Mouse (Mus musculus): ENCODE results near the gene Cfap61. TPM values are rescaled to one million over a fixed set of nuclear protein-coding genes. Genes with fewer than 3 reads are reported as not detected.

The Cfap61 gene
- total RNA-seq, 2 experiments from 2014 or later: 0.95 to 1.2 TPM

DNA sequence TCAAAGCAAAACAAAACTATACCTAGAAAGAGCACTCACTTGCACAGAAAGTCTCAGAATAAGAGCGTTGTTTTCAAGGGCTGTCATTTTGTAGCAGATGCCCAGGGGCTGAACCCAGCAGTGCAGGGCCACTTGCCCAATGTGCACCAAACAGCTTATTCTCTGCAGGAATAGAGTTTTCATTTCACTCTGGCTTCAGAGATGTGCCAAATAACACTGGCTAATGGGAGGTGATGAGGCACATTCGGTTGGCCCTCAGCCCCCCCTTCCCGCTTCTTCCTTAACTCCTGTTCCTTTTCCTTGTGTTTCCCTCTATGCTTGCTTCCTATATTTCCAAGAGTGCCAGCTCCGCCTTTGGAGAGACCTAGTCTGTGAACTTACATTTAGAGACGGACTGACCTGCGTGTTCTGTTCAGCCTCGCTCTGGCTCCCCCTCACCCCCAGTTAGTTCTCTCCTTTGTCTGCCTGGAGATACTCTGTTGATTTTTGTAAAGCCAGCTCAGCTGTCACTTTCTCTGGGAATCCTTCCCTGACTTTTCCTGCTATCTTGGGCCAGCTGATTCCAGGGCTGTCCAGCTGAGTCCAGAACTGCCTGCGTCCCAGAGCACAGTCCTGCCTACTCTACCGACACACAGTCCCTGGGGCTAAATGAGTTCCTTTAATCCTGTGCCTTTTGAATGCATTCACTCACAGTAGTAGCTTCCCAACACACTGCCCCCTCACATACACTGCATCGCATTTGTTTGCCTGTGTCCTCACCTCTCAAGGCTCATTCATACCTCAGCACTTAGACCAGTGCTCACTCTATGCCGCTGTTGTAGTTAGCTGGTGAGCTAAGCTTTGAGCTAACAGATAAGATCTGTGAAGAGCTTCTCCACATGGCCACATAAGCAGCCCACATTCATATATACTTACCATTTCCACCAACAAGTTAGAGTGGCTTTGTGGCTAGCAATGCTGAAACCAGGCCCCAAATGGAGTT lies 128.8 kb downstream of the Cfap61 start:
- no peak for DNase-seq (ENCODE audit: low spot score)
- intact Hi-C loops (cut with DNase I): no loop called here

DNA sequence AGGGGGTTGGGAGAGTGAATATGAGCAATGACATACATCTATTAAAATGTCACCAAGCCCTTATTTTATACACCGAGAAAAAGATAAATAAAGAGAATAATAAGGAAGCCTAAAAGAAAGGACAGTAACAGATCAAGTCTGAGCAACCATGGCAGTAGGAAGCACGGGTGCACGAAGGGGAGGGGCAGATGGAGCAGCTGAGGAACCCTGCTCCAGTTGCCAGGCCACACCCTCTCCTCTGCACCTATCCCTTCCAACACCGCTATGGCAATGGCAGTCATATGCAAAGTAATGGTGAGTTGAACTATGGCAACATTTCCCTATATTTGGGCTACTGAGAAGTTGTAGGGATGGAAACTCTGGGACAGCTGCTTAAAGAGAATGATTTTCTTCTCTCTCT lies 132.8 kb downstream of the Cfap61 start:
- intact Hi-C loops (cut with DNase I): no loop called here
- no peak for DNase-seq (ENCODE audit: low spot score)

DNA sequence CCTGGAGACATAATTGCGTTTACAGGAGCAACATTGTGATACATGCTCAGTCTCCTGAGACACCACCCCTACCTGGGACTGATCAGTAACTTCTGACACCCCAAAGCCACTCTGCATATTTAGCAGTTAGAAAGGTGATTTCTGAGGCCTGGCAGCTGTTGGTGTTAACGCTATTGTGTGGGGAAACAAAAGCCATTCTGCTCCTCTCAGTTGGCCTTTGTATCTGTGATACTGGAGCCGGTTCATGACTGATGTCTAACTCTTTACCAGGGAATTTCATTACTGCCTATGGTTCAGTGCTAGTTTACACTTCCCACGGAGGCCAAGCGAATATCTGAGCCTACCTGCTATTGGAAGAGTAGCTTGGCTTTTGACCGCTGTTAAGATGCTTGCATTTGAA lies 138.7 kb downstream of the Cfap61 start:
- intact Hi-C loops (cut with DNase I): no loop called here
- no peak for DNase-seq (ENCODE audit: low spot score)

DNA sequence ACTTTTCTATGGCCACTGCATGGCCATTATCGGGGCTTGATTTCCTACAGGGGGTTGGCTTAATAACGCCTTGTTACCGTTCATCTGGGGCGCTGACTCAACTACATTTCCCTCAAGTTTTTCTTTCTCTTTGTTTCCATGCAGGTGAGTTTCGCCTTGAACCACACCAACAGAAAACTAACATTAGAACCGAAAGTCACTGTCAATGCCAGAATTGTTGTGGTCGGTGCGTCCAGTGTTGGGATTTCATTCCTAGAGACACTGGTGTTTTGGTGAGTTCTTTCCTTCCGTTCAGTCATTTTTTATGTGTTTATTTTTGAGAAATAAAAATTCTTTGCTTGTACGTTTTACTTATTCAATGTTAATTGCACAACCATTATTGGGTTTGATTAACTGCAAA lies 142.5 kb downstream of the Cfap61 start:
- DNase-seq (ENCODE audit: low spot score): no peak
- intact Hi-C loops (cut with DNase I): no loop called here

DNA sequence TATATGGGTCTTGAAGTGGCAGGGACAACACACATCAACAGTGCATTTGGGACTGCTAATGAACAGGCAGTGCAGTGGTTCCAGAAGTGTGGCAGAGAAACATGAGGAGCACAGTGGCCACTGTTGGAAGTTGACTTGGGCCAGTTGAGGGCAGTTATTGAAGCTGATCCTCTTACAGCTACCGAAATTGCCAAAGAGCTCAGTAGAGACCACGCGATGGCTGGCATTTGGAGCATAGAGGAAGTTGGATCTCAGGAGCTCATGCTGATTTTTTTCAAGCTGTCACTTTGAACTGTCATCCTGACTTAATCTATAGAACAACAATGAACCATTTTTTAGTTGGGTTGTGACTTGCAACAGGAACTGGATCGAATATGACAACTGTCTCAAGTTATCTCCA lies 145.7 kb downstream of the Cfap61 start:
- intact Hi-C loops (cut with DNase I): no loop called here
- DNase-seq (ENCODE audit: low spot score): no peak

DNA sequence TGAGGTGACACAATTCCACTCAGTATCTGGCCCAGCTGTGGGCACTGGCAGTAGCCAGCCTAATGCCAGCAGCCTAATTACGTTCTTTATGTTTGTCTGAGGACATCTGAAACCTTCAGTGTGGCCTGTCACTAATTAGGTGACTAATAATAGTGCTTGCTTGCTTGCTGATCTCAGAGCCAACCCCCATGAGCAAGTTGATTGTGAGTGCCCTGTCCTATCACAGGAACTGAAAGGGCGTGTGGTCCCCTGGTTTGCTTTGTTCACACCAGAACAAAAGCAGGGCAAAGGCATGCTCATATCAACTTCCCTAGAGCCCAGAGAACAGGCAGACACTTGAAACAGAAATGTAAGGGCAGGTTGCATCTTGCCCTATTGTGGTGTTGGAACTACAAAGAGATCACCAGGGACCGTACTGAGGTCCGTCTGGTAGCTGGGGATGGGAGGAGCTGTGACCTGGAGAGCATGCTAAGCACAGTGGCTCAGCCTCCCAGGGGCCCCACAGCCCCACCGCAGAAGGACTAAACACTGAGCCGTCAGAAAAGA lies 148.8 kb downstream of the Cfap61 start:
- DNase-seq (ENCODE audit: low spot score): no peak
- intact Hi-C loops (cut with DNase I): no loop called here

DNA sequence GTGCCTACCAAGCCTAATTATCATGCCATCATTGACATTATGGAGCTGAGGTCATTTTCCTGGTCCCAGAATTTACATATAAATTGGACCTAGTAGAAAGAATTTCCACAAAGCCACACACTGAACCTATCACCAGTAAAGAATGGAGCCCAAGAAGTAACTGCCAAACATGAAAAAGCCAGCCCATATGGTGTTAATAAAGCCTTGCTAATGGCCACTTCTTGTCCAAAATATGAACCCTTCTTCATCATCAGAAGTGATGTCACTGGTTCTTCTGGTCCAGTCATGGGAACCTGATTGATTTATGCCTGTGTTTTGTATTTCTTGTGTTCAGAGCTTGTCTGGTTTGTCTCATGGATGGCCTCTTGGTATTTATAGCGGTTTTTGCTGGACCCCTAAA lies 152.8 kb downstream of the Cfap61 start:
- DNase-seq (ENCODE audit: low spot score): no peak
- intact Hi-C loops (cut with DNase I): no loop called here

DNA sequence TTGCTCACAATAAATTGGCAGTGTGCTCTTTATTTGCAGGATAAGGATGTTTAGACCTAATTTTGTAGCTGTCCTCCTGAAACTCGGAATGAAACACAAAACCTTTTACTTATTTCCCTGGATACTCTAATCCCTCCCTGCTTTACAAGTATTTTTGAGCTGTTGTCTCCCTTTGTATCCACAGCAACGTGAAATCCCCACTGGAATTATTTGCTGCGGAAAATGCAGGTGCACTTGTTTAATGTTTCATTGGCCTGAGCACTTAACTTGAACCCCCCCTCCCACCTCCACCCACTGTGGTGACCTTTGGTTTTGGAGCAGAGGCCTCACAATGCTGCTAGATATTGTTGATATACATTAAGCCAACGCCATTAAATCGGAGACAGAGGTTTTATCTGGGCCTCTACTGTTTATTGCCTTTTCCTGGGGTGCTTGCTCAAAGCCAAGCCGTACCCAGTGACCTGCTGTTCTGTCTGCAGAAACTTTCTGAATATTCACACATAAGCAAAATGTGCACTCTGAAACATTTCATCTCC lies 154.6 kb downstream of the Cfap61 start:
- intact Hi-C loops (cut with DNase I): no loop called here
- no peak for DNase-seq (ENCODE audit: low spot score)

DNA sequence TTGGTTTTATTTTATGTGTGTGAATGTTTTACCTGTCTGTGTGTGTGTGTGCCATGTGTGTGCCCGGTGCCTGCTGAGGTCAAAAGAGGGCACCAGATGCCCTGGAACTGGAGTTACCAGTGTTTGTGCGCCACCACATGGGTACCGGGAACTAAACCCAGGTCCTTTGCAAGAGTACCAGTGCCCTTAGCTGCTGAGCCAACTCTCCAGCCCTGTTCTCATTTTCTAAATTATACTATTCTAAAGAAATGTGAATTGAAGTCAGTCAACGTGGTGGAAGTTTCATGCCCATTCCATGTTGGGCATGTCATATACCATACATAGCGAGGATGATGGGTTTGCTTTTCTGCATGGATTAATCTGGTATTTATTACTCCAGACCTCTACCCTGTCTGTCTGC lies 162.9 kb downstream of the Cfap61 start:
- DNase-seq (ENCODE audit: low spot score): no peak
- intact Hi-C loops (cut with DNase I): no loop called here

DNA sequence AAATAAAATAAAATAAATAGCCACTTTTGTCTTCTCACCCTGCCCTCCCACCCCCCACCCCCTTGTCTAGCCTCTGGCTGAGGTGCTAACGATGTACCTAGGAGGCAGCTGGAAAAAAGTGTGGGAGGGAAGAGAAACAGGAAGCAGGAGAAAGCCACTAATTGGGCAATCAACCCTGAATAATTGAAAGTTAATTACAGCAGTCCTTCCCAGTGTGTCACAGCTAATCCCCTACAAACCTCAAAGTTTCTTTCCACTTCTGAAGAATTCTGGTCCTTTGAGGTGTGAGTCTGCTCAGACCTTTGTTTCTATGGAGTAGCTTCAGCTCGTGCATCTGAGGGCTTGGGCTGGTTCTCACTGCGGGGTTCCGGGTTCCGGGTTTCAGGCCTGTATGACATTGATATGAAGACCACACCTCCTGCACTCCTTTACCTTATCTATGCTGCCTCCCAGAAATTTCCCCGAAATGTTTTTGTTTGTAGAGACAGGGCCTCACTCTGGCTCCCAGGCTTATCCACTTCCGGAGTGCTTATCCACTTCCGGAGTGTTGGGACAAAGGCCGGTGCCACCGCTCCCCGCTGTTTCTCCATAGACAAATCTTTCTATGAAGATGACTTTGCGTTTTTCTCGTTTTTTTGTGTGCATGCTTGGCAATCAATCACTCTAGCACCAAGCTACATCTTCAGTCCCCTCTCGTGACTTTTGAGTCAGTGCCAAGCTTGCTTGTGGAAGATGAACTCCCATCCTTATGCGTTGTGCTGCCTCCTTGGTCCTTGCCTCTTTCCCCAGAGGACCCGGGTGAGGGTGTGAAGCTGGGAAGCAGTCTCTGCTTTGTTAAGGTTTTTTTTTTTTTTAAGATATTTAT lies 164.5 kb downstream of the Cfap61 start:
- no peak for DNase-seq (ENCODE audit: low spot score)
- intact Hi-C loops (cut with DNase I): no loop called here

DNA sequence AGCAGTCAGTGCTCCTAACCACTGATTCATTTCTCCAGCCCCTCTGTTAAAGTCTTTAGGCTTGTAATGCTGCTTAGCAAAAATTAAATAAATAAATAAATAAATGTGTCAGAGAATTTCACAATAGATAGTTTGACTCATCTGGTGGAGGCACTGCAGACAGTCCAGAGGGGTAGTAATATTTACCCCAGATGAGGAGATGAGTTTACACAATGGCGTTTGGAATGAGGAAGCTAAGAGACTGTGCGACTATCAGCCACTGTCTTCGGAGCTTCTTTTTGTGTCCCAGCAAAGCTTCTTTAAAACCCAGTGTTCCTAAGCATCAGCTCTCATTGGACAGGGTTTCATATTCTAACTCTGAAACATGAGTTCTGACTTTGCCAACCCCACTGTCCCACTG lies 165.3 kb downstream of the Cfap61 start:
- no peak for DNase-seq (ENCODE audit: low spot score)

DNA sequence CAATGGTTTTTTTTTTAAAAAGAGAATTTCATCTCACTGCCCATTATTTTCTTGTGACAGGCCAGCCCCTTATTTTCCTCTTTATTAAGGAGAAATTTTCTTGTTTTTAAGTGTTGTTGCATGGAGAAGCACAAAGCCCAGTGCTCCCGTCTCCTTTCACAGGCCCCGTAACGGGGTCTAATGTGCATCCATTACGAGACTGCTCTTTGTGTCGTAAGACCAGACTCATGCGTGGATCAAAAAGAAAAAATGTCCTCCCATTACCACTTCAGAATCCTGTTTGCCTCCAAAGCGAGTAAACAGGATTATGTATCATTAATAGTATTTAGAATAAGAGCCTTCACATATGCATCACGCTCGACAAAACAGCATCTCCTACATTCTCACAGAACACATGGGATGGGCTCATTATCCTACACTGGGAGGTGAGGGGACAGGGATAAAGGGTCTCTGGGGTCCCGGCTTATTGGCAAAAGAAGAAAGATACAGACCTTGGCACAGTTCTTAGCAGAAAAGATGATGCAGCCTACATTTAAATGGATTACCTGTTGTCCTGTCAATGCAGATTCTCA lies 166.0 kb downstream of the Cfap61 start:
- no peak for DNase-seq (ENCODE audit: low spot score)
- intact Hi-C loops (cut with DNase I): no loop called here

More for the DNA sequence above, 165.3 kb downstream of the Cfap61 start:
- intact Hi-C loops (cut with DNase I): no loop called here

DNA sequence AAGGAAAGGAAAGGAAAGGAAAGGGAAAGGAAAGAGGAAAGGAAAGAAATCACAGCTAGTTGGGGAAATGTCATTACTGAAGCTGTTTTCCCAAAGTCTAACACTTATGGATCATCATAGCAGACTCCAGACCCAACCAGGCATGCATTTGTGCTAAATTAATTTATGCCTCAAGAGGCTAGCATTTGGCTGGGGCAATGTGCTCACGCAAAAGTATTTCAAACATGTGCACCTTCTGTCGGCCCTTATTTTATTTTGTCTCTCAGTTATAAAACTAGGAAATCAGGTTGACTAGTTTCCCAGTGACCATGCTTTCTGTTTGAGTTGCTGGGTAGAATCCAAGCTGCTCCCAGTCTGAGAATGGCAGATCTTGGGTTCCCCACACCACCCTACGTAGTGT lies 168.0 kb downstream of the Cfap61 start:
- intact Hi-C loops (cut with DNase I): no loop called here
- no peak for DNase-seq (ENCODE audit: low spot score)

DNA sequence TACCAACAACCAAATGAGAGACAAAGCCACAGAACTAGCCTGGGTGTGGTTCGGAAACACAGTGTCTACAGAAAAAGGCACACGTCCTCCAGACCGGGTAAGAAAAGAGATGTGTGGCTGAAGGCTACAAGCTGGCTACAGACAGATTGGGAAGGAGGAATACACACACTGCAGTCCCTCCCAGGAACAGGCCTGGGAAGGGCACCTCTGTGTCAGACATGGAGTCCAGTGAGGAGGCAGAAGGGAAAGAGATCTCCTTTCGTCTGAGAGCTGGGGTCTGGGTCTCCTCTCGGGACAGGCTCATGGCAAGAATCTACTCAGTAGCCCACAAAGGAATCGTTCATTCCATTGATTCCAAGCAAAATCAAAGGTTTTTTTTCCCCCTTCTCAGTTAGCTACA lies 170.8 kb downstream of the Cfap61 start:
- intact Hi-C loops (cut with DNase I): no loop called here
- no peak for DNase-seq (ENCODE audit: low spot score)

DNA sequence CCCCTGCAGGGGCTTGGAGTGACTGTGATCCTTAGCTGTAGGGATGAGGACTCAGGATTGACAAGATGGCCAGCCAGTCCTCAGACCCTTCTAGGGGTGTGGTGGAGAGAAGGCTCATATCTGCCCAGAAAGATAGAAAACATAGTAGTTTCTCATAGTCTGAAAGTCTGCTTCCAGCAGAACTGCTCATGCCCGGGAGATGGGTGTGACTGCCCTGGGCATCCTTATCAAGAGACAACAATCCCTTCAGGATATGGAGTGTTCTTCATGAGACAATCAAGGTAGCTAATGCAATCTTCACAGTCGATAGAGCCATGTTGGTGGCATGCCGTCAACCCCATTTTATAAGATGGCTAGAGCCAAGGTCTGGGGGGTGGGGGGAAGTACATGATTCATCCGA lies 173.4 kb downstream of the Cfap61 start:
- DNase-seq (ENCODE audit: low spot score): no peak
- intact Hi-C loops (cut with DNase I): no loop called here

DNA sequence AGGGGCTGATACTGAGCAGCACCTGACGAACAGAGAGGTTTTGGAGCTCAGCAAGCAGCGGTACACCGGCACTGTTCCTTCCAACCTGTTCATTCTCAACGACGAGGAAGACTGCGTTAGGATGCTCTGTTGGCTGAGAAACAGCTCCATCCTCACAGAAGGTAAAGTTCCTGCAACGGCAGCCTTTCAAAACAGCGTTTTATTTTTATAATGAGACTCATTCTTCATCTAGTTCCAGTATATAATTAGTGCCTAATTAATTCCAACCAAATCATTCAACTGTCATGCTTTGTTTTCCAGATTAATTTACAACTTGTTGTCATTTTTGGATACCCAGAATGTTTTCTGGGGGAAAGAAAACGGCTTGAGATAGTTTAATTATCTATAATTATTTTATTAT lies 175.3 kb downstream of the Cfap61 start:
- no peak for DNase-seq (ENCODE audit: low spot score)
- intact Hi-C loops (cut with DNase I): no loop called here

DNA sequence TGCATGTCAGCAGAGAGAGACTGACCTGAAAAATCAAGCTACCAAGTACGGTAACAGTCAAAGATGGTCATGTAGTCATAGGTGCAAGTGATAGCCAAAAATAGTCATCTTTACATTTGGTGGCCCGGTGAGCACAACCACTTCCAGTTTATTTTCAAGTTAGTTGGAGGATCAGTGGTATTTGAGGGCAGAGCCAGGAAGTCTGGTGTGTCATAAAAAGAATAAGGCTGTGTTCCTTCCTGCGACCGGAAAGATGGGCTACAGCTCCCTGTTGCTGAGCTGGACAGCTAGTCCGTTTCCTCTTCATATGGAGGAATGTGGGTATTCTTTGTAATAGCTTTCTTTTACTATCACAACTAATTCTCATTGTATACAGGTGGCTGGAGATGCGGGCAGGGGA lies 181.7 kb downstream of the Cfap61 start:
- intact Hi-C loops (cut with DNase I): no loop called here

DNA sequence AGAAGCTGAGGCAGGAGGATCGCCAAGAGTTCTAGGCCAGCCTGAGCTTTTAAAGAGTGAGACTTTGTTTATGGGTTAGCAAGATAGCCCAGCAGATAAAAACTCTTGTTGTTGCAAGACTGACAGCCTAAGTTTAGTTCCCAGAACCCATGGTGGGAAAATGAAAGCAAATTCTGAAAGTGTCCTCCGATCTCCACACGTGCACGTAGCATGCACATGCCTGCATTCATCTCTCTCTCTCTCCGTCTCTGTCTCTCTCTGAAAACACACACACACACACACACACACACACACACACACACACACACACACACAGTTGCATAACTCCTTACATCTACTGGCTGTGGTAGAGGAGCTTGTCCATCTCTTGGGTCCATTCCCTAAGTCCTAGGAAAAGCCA lies 182.1 kb downstream of the Cfap61 start:
- intact Hi-C loops (cut with DNase I): no loop called here
- no peak for DNase-seq (ENCODE audit: low spot score)

More for the DNA sequence above, 181.7 kb downstream of the Cfap61 start:
- no peak for DNase-seq (ENCODE audit: low spot score)

DNA sequence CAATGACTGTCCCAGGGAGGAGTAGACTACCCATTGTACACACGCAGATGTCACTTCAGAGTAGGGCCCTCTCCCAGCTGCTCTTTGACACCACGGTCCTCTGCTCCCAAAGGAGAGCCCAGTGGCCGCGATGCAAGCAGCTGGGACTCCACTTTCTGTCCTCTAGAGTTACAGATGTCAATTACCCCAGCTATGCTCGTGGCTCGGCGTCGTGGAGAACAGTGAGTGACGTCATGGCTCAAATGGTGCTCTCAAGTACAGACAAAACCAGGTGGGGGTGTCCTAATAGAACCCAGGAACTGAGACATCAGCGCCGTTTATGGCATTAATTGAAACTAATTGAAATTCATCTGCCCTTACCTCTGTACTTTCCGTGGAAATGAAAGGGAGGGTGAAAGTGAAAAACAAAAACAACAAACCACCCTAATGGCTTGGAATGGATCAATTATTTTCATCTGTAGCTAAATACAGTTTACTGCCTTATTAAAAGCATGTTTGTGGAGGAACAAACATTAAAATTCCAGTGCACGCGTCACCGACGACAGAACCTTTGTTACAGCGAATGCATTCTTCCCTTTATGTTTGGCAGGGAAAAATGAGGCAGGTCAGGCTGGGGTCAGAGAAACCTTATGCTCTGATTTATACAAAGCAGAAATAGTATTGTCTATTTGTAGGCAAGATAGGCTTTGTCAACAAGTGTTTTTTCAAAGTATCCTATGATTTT lies 182.8 kb downstream of the Cfap61 start:
- DNase-seq (ENCODE audit: low spot score): no peak
- intact Hi-C loops (cut with DNase I): no loop called here

Data from heart, postnatal 25 days (tissue).